Mouse (Mus musculus) heart, adult 2 months (tissue): ENCODE data around the gene Tspan9.
A peak's percentile ranks its signal among the peaks of the same experiment; 100 is the strongest.

Source experiments
- CTCF ChIP-seq: fragments of 200-600 bp; IDR thresholded peaks from 2 replicates; pipeline ENCODE4 v1.8.1; 2022; ENCODE audit warnings: antibody characterized with exemption, mild to moderate bottlenecking, moderate library complexity
- EP300 ChIP-seq: fragments of 200-500 bp; IDR thresholded peaks from 2 replicates; pipeline ENCODE4 v1.6.1; 2011; ENCODE audit warnings: low read depth, low read length, control low read depth; ENCODE audit not compliant: insufficient read depth
- POLR2A ChIP-seq: fragments of 200-500 bp; IDR thresholded peaks from 2 replicates; pipeline ENCODE4 v1.6.1; 2011; ENCODE audit warnings: mild to moderate bottlenecking, low read depth, low read length, control low read depth; ENCODE audit not compliant: insufficient read depth

DNA sequence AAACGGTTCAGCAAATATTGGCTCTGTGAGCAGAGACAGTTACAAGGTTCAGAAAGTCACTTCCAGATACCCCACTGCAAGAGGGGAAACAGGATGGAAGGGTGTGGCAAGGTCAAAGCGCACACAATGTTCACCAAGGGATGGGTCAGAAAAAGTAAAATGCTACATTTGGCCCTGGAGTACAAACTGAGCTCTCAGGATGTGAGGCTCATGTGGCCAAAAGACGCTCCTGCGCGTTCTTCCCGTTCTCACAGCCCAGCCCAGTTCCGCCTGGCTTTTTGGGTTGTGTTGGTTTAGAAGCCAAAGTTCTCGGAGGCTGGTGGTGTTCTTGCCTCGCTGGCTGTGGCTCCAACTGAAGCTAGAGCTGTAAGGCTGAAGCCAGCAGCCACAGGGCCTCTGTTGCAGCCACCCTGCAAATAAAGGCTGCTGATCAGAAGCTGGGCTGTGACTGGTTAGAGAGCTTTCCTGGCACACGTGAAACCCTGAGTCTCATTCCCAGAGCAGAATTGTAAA is 9.7 kb downstream of the Tspan9 start:
- TF ChIP-seq CTCF (no peak), POLR2A (peak; percentile 65), EP300 (peak; percentile 94; the same call in 1 of the 2 replicates)
